Mouse (Mus musculus) thymus, adult 2 months (tissue): ENCODE results near the gene Polg.

Experiments
- CTCF ChIP-seq: fragments of 200-500 bp; IDR thresholded peaks from 2 replicates; pipeline ENCODE4 v1.5.1; 2012; ENCODE audit warnings: mild to moderate bottlenecking, control low read depth, low read length, moderate library complexity, borderline replicate concordance; ENCODE audit not compliant: control insufficient read depth, poor library complexity, insufficient read depth; ENCODE audit errors: extremely low read depth
- POLR2A ChIP-seq: fragments of 200-500 bp; IDR thresholded peaks from 2 replicates; pipeline ENCODE4 v1.6.1; 2012; ENCODE audit warnings: mild to moderate bottlenecking, low read length, control low read depth, moderate library complexity; ENCODE audit not compliant: control insufficient read depth, poor library complexity, insufficient read depth; ENCODE audit errors: extremely low read depth

GRCm38 (mm10) chr7:79500681-79501306 lies 34.6 kb upstream of the Polg start:
- no peak for TF ChIP-seq CTCF
- TF ChIP-seq POLR2A: no peak
